Mouse (Mus musculus): ENCODE results near the gene Chrm1. TPM values are rescaled to one million over a fixed set of nuclear protein-coding genes. Genes with fewer than 3 reads are reported as not detected.

The Chrm1 gene
- polyA plus RNA-seq, 1 experiment from 2014 or later: 0.06 TPM

DNA sequence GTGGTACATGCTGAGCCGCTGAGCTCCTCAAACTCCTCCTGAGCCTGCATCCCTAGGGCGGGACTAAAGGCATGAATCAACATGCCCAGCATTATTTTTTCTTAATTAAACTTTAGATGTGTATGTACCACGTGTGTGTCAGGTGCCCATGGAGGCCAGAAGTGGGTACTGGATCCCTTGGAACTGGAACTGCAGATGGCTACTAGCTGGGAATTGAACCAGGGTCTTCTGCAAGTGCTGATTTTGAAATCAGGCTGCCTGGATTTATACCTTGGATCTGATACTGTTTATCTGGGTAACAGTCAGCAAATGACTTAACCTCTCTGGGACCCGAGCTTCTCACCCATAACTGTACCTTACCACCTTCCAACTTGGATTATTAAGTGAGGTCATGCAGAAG lies 58.4 kb downstream of the Chrm1 start:
- no peak for DNase-seq (ENCODE audit: low spot score)
- Histone ChIP-seq H3K9me3 (replicated peaks; ENCODE audit: control insufficient read depth, low read length) (no peaks in the 10 kb centered on the region), H3K27me3 (ENCODE audit: control insufficient read depth, insufficient read depth, low read length) (no peaks in the 10 kb centered on the region), H3K27ac (replicated peaks; ENCODE audit: low read depth, low read length) (no peak overlapping the region), H3K4me1 (ENCODE audit: control insufficient read depth, insufficient read depth, low read length) (no peaks in the 10 kb centered on the region), H3K36me3 (replicated peaks; ENCODE audit: control insufficient read depth, insufficient read depth, low read depth, low read length) (peaks cover 21% of the 10 kb centered on the region), H3K9ac (replicated peaks; ENCODE audit: low read length) (peak overlapping the region; percentile 87), H3K4me3 (ENCODE audit: low read depth, low read length) (peak overlapping the region; percentile 52), H3K4me2 (ENCODE audit: low read depth, low read length) (peak overlapping the region; percentile 65)
- ATAC-seq (replicated peaks; ENCODE audit: insufficient number of reproducible peaks, low FRiP score, low TSS enrichment, low read depth): no peak
- WGBS: 61% methylated on average over 4 of the region's 4 CpGs

DNA sequence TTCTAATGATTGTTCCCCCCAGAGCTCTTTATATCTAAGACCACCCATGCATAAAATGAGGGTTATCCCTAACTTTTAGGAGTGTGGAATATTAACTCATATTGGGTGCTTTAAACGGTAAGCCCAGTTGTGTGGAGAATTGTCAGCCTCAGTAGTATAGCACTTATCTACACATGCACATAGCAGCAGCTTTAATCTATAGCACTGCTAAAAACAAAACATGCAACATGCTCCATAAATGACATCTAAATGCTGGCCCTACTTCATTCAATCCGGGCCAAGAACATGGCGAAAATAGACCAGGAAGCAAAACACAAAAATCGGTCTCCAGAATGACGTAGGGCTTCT lies 58.9 kb downstream of the Chrm1 start:
- 0 out of 2 replicates have a peak, but pooled peaks have one; percentile 2 for ATAC-seq (replicated peaks; ENCODE audit: insufficient number of reproducible peaks, low FRiP score, low TSS enrichment, low read depth)
- H3K27ac ChIP-seq (replicated peaks; ENCODE audit: low read depth, low read length): peak overlapping the region; percentile 91

DNA sequence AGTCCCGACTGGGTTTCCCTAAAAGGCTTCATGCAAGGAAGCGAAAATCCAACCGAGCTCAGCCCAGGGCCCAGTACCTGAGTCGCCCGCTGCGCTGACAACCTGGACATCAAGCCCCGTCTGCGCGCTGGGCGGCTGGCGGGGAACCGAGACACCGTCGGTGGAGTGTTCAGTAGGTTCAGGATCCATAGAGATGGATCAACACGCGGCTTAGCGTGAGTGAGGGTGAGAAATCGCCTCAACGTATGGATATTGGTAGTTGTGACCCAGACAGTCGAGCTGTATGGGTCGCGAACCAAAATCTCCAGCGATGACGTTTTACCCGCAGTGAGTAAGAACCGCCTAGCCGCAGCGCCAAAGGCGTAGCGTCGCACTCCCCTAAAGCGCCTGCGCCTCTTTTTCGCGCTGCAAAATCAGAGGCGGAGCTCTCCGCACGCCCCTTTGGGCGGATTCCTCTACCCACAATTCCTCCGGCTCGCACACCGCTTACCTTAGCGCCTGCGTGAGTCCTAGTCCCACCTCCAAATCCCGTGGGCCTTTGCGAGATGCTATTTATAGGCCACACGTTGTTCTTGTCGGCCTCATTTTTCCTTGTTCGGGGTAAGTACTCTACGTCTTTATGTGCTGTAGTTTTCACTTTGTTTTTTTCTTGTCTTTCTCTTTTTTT lies 59.5 kb downstream of the Chrm1 start, which contains the start of gene Slc3a2:
Gene Slc3a2 (minus strand): TSS at position 463 of the 667 bp plus-strand sequence.
- no peaks in the 10 kb centered on the region for H3K9me3 ChIP-seq (replicated peaks; ENCODE audit: control insufficient read depth, low read length)
- ATAC-seq (replicated peaks; ENCODE audit: insufficient number of reproducible peaks, low FRiP score, low TSS enrichment, low read depth): peak; percentile 93
- WGBS: under 1% methylated on average over 50 of the region's 50 CpGs

More for the DNA sequence above, 58.9 kb downstream of the Chrm1 start:
- Histone ChIP-seq H3K4me1 (ENCODE audit: control insufficient read depth, insufficient read depth, low read length) (no peaks in the 10 kb centered on the region), H3K4me3 (ENCODE audit: low read depth, low read length) (peak overlapping the region; percentile 52), H3K9me3 (replicated peaks; ENCODE audit: control insufficient read depth, low read length) (no peaks in the 10 kb centered on the region), H3K36me3 (replicated peaks; ENCODE audit: control insufficient read depth, insufficient read depth, low read depth, low read length) (peaks cover 21% of the 10 kb centered on the region), H3K27me3 (ENCODE audit: control insufficient read depth, insufficient read depth, low read length) (no peaks in the 10 kb centered on the region), H3K4me2 (ENCODE audit: low read depth, low read length) (peak overlapping the region; percentile 65), H3K9ac (replicated peaks; ENCODE audit: low read length) (peak overlapping the region; percentile 87)
- WGBS: 2% methylated on average over 5 of the region's 5 CpGs
- no peak for DNase-seq (ENCODE audit: low spot score)

DNA sequence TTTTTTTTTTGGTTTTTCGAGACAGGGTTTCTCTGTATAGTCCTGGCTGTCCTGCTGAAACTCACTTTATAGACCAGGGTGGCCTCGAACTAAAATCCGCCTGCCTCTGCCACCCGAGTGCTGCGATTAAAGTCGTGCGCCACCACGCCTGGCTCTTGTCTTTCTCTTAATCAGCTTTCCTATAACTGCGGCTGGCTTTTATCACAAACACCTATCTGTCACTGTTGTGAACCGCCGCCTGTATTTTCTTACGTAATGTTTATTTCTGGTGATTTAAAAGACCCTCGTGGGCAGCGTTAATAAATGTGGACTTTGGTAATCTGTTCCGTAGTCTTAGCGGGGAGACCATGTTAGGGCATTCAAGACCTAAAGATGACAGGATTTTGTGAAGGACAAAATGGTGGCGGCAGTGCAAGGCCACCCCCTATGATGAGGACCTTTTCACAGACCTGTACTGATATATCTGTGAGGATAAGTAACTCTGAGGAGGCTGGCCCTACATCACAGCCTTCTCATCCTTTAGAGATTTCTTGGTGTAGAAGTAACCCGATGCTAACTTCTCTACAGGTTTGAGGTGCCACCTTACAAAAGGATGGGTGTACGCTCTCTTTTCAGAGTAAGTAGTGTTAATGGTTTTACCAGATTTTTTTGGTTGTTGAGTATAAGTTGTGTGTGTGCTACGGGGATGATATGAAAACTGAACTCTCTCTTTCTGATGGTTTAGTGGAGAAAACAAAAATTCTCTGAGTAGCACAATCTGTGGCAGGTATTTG lies 60.2 kb downstream of the Chrm1 start:
- ATAC-seq (replicated peaks; ENCODE audit: insufficient number of reproducible peaks, low FRiP score, low TSS enrichment, low read depth): no peak

More for the DNA sequence above, 59.5 kb downstream of the Chrm1 start, which contains the start of gene Slc3a2:
- peak within 1 kb of the TSS; percentile 66 for H3K4me2 ChIP-seq (ENCODE audit: low read depth, low read length)
- peak within 1 kb of the TSS; percentile 52 for H3K4me3 ChIP-seq (ENCODE audit: low read depth, low read length)
- H3K36me3 ChIP-seq (replicated peaks; ENCODE audit: control insufficient read depth, insufficient read depth, low read depth, low read length): peaks cover 21% of the 10 kb centered on the region
- peak; percentile 98 for DNase-seq (ENCODE audit: low spot score)
- H3K4me1 ChIP-seq (ENCODE audit: control insufficient read depth, insufficient read depth, low read length): no peaks in the 10 kb centered on the region
- H3K27ac ChIP-seq (replicated peaks; ENCODE audit: low read depth, low read length): peak within 1 kb of the TSS; percentile 91
- peak within 1 kb of the TSS; percentile 90 for H3K9ac ChIP-seq (replicated peaks; ENCODE audit: low read length)
- H3K27me3 ChIP-seq (ENCODE audit: control insufficient read depth, insufficient read depth, low read length): no peaks in the 10 kb centered on the region

DNA sequence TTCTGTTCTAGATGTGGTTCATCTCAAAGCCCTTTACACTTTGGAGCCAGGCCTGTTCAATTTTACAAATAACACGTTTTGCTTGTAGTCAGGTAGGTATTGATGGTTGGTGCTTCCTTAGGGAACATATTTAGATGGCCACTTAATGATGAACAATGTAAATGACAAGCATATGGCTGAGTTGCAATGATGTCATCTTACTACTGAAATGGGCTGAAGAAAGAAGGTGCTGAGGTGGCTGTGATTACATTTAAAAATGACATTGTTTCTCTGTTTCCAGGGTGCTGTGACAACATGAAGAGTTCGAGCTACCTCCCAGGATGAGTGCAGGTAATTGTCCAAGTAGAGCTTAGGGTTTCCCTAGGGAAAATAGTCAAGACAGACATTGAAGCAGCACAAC lies 60.8 kb downstream of the Chrm1 start:
- ATAC-seq (replicated peaks; ENCODE audit: insufficient number of reproducible peaks, low FRiP score, low TSS enrichment, low read depth) (no peak), DNase-seq (ENCODE audit: low spot score) (no peak)
- peak overlapping the region; percentile 66 for H3K4me2 ChIP-seq (ENCODE audit: low read depth, low read length)
- H3K9me3 ChIP-seq (replicated peaks; ENCODE audit: control insufficient read depth, low read length): no peaks in the 10 kb centered on the region
- H3K4me1 ChIP-seq (ENCODE audit: control insufficient read depth, insufficient read depth, low read length): no peaks in the 10 kb centered on the region
- peaks cover 21% of the 10 kb centered on the region for H3K36me3 ChIP-seq (replicated peaks; ENCODE audit: control insufficient read depth, insufficient read depth, low read depth, low read length)
- no peaks in the 10 kb centered on the region for H3K27me3 ChIP-seq (ENCODE audit: control insufficient read depth, insufficient read depth, low read length)
- 0% methylated on average over 2 of the region's 2 CpGs for WGBS
- peak overlapping the region; percentile 90 for H3K9ac ChIP-seq (replicated peaks; ENCODE audit: low read length)
- H3K4me3 ChIP-seq (ENCODE audit: low read depth, low read length): peak overlapping the region; percentile 52
- no peak overlapping the region for H3K27ac ChIP-seq (replicated peaks; ENCODE audit: low read depth, low read length)

More for the DNA sequence above, 60.2 kb downstream of the Chrm1 start:
- peak; percentile 46 for DNase-seq (ENCODE audit: low spot score)
- no peaks in the 10 kb centered on the region for H3K27me3 ChIP-seq (ENCODE audit: control insufficient read depth, insufficient read depth, low read length)
- WGBS: 0% methylated on average over 20 of the region's 20 CpGs
- peak overlapping the region; percentile 90 for H3K9ac ChIP-seq (replicated peaks; ENCODE audit: low read length)
- peak overlapping the region; percentile 66 for H3K4me2 ChIP-seq (ENCODE audit: low read depth, low read length)
- H3K4me3 ChIP-seq (ENCODE audit: low read depth, low read length): peak overlapping the region; percentile 52
- no peaks in the 10 kb centered on the region for H3K9me3 ChIP-seq (replicated peaks; ENCODE audit: control insufficient read depth, low read length)
- peaks cover 21% of the 10 kb centered on the region for H3K36me3 ChIP-seq (replicated peaks; ENCODE audit: control insufficient read depth, insufficient read depth, low read depth, low read length)
- H3K27ac ChIP-seq (replicated peaks; ENCODE audit: low read depth, low read length): peak overlapping the region; percentile 43; the same call in 1 of the 2 replicates
- no peaks in the 10 kb centered on the region for H3K4me1 ChIP-seq (ENCODE audit: control insufficient read depth, insufficient read depth, low read length)

DNA sequence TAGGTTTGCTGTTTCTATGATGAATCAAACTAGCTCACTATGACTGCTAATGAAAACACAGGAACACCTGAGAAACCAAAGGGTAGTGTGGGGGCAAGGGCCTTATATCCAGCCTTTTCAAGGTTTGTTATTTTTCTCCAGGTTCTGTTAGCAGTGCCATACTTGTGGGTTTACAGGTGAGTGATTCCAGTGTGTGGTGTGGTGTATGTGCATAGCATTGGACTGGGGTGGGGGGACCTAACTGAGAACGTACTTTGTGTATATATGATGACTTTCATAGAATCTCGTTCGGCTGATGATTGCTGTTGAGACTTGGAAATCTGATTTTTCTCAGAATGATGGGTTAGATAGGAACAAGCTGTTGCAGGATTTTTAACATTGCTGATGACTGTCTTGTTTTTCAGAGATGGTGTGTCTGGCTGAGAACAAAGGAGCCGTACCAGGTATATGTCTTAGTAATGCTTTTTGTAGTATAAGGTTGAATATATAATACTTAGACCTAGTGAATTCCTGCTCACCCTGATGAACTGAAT lies 61.6 kb downstream of the Chrm1 start:
- peak overlapping the region; percentile 90 for H3K9ac ChIP-seq (replicated peaks; ENCODE audit: low read length)
- no peaks in the 10 kb centered on the region for H3K4me1 ChIP-seq (ENCODE audit: control insufficient read depth, insufficient read depth, low read length)
- WGBS: 54% methylated on average over 4 of the region's 4 CpGs
- H3K27me3 ChIP-seq (ENCODE audit: control insufficient read depth, insufficient read depth, low read length): no peaks in the 10 kb centered on the region
- H3K4me3 ChIP-seq (ENCODE audit: low read depth, low read length): peak overlapping the region; percentile 52
- no peak overlapping the region for H3K27ac ChIP-seq (replicated peaks; ENCODE audit: low read depth, low read length)
- peaks cover 21% of the 10 kb centered on the region for H3K36me3 ChIP-seq (replicated peaks; ENCODE audit: control insufficient read depth, insufficient read depth, low read depth, low read length)
- ATAC-seq (replicated peaks; ENCODE audit: insufficient number of reproducible peaks, low FRiP score, low TSS enrichment, low read depth) (no peak), DNase-seq (ENCODE audit: low spot score) (no peak)
- H3K4me2 ChIP-seq (ENCODE audit: low read depth, low read length): peak overlapping the region; percentile 66
- H3K9me3 ChIP-seq (replicated peaks; ENCODE audit: control insufficient read depth, low read length): no peaks in the 10 kb centered on the region

DNA sequence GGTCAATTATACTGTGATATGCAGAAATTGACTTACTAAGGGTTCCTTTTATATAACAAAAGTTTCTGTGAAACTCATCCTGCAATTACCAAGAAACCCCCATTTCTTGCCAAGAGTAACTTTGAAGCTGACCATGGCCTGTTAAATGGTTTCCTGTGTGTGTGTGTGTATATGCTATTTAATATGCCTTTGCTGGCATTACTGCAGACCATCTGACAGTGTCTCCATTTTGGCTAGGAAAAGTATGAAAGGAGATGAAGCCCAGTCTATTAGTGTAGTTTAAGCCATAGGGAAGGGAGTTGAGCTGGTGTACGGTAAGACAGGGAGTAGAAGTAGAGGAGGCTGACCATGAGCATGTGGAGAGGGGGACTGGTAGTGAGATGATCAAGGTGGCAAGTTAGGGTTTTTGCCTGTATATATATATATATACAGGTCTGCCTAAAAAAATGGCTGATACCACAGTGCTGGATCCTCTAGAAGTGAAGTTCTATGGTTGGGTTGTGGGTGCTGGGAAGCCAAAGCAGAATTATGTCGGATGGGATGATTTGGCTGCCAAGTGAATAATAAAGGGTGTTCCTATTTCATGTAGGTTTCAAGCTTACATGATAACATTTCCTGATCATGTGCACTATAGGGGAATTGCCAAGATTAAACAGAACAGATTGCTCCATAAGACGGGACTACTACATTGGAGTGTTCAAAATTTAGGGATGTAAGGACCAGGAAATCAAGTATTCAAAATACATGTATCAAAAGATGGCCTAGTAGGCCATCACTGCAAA lies 63.2 kb downstream of the Chrm1 start:
- peaks cover 21% of the 10 kb centered on the region for H3K36me3 ChIP-seq (replicated peaks; ENCODE audit: control insufficient read depth, insufficient read depth, low read depth, low read length)
- ATAC-seq (replicated peaks; ENCODE audit: insufficient number of reproducible peaks, low FRiP score, low TSS enrichment, low read depth) (no peak), DNase-seq (ENCODE audit: low spot score) (no peak)
- no peaks in the 10 kb centered on the region for H3K9me3 ChIP-seq (replicated peaks; ENCODE audit: control insufficient read depth, low read length)
- no peaks in the 10 kb centered on the region for H3K4me1 ChIP-seq (ENCODE audit: control insufficient read depth, insufficient read depth, low read length)
- 18% methylated on average over 3 of the region's 3 CpGs for WGBS
- no peak overlapping the region; the same call in 1 of the 2 replicates for H3K27ac ChIP-seq (replicated peaks; ENCODE audit: low read depth, low read length)
- no peaks in the 10 kb centered on the region for H3K27me3 ChIP-seq (ENCODE audit: control insufficient read depth, insufficient read depth, low read length)
- no peak overlapping the region for H3K4me2 ChIP-seq (ENCODE audit: low read depth, low read length)
- no peak overlapping the region for H3K9ac ChIP-seq (replicated peaks; ENCODE audit: low read length)
- no peak overlapping the region for H3K4me3 ChIP-seq (ENCODE audit: low read depth, low read length)

Data from embryonic facial prominence, embryonic 11.5 days (tissue).